Mouse (Mus musculus): ENCODE data around the gene Dapp1.

- TF ChIP-seq CTCF (IDR thresholded peaks at IDR 0.05; ENCODE audit: extremely low read depth, insufficient read length, insufficient replicate concordance, low read depth, low read length) (no peak), POLR2A (IDR thresholded peaks at IDR 0.05; ENCODE audit: low read depth, low read length) (no peak)
Measured at GRCm38 (mm10) chr3:137935570-137936525, 45.5 kb downstream of the Dapp1 start.
